Mouse (Mus musculus) c-Kit-positive CD71-positive TER-119-negative erythroid progenitor cells, embryonic 14.5 days (primary cell): ENCODE results near the gene Lefty1.
A peak's percentile ranks its signal among the peaks of the same experiment; 100 is the strongest.
"Not testable (repeated sequence)": the region's sequence is repeated elsewhere in the genome, so short reads cannot be mapped to it uniquely, and the experiment has no call there.

Experiments
- DNase-seq: peaks from one replicate; pipeline ENCODE4 v3.0.0-alpha.2; 2013; ENCODE audit warnings: low read depth

The Lefty1 gene

GRCm38 (mm10) chr1:180922273-180923048, 12.4 kb upstream of the Lefty1 start:
- no peak for DNase-seq

GRCm38 (mm10) chr1:180924737-180925136, 10.1 kb upstream of the Lefty1 start:
- no peak for DNase-seq

DNA sequence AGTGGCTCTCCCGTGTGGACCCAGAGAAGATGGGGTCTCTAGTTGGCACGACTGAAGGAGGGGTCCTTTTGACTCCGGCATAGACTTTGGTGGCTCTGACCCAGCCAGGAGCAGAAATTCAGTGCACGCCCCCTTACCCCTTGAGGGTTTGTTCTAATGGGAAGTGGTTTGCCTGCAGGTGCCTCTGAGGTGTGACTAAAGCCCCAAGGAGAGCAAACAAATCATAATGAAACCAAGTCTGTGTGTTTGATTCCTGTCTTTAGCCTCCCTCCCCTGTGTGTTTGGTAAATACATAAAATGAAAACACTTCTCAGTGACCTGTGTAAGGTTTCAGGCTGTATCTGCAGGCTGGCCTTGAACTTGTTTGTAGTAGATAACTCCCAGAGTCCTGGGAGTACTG, 8.5 kb upstream of the Lefty1 start:
- no peak for DNase-seq

GRCm38 (mm10) chr1:180929599-180929998, 5.2 kb upstream of the Lefty1 start:
- no peak for DNase-seq

GRCm38 (mm10) chr1:180931106-180931505, 3.7 kb upstream of the Lefty1 start:
- DNase-seq: no peak

DNA sequence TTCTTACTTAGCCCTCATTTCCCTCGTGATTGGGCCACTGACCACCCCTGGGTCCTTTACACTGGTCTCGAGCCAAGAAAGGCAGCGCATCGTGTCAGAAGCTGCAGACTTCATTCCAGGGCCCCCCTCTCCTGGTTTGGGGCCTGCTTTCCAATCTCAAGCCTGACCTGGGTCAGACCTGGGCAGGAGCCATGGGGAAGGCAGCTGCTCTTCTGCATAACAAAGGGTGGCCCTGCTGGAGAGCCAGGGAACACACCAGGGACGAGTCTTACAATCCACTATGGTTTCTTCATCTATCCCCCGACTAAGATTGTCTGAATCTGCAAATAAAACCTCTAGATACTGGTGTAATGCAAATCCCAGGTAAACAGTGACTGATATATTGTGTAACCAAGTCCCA, 1.2 kb upstream of the Lefty1 start:
- DNase-seq: no peak

GRCm38 (mm10) chr1:180936610-180937398, 2.0 kb downstream of the Lefty1 start:
- DNase-seq: not testable (repeated sequence)

DNA sequence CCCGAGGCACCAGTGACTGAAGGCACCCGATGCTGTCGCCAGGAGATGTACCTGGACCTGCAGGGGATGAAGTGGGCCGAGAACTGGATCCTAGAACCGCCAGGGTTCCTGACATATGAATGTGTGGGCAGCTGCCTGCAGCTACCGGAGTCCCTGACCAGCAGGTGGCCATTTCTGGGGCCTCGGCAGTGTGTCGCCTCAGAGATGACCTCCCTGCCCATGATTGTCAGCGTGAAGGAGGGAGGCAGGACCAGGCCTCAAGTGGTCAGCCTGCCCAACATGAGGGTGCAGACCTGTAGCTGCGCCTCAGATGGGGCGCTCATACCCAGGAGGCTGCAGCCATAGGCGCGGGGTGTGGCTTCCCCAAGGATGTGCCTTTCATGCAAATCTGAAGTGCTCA, 2.8 kb downstream of the Lefty1 start:
- not testable (repeated sequence) for DNase-seq

DNA sequence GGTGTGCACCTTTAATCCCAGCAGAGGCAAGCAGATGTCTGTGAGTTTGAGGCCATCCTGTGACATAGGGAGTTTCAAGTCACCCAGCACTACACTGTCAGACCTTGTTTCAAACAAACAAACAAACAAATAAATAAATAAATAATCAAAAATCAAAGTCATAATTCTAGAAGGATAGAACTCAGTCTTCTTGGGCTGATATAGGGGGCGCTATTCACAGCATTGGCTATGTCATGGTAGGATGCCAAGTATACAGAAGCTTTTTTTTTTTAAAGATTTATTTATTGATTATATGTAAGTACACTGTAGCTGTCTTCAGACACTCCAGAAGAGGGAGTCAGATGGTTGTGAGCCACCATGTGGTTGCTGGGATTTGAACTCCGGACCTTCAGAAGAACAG, 4.0 kb downstream of the Lefty1 start:
- not testable (repeated sequence) for DNase-seq

GRCm38 (mm10) chr1:180940776-180941460, 6.1 kb downstream of the Lefty1 start:
- no peak for DNase-seq

- no peak for DNase-seq
Measured at GRCm38 (mm10) chr1:180941726-180942125, 6.9 kb downstream of the Lefty1 start.

- peak; percentile 51 for DNase-seq
Measured at GRCm38 (mm10) chr1:180942166-180943031, 7.6 kb downstream of the Lefty1 start, which contains the start of gene Tmem63a. Gene Tmem63a (plus strand): TSS chr1:180942344.

DNA sequence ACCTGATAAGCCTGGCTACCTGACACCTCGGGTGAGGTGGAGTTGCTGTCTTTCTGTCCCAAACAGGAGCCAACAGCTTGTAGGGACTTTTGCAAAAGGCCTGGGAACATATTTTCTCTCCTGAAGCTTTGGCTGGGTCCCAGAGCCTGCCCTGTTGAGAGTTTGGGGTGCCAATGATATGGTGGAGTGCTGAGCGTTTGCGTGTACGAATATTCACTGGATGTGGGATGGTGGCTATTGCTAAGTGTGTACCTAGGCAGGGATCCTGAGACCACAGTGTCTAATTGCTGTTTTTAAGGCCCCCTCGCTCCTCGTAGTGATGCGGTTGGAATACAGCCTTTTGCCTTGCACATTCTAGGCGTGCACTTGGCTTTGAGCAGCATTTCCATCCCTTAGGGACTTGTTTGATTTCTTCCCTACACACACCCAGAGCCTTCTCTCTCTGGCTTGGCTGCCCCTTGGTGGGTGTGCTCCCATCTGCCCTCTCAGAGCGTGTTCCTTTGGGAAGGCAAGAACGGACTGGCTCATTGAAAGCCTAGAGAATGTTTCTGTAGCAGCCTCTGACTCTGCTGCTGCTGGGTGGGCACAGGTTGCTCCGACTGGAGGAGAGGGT, 8.3 kb downstream of the Lefty1 start:
- peak; percentile 28 for DNase-seq

DNA sequence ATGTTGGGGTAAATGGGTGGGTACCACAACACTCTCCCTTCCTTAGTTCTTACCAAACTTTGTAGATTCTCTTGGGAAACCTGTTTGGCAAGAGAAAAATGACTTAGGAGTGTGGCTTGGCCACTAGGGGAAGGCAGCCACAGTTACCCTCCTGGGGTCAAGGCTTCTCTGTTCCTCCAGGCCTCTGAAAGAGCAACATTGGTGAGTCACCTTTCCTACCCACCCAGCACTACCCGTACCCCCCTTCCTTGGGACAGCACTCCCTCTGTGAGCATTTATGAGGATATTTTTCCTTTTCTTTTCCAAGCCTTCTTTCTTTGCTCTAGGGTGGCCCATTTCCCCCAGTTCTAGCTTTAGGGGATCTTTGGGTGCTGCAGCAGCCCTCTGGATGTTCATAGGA, 9.1 kb downstream of the Lefty1 start:
- no peak for DNase-seq

DNA sequence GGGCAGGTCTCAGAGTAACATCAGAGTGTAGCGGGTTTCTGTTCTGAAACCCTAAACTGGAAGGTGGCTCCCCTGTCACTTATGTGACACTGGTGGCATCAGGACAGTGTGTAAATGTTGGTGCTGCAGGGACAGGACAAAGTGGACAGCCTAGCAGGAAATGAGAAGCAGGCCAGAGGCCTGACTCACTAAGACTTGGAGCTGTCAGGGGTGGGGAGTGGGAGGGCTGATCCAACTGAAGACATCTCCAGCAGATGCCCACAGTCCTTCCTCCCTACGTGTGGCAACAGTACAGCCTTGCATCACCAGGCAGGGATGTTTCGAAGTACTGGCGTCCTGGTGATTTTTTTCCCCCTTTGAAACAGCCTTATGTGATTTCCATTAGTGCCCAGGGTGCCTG, 9.7 kb downstream of the Lefty1 start:
- DNase-seq: no peak

- peak; percentile 67 for DNase-seq
Measured at GRCm38 (mm10) chr1:180945001-180945980, 10.5 kb downstream of the Lefty1 start.

DNA sequence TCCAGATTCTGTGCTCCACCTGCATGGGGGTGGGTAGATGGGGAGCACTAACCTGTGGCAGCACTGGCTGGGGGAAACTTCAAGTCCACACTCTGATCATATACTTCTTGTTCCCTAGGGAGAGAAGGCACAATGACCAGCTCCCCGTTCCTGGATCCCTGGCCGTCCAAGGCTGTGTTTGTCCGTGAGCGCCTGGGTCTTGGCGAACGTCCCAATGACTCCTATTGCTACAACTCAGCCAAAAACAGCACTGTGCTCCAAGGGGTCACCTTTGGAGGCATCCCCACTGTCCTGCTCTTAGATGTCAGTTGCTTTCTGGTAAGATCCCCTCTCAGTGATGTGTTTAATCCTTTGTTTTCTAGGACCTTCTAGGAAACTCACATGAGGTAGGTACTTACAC, 11.6 kb downstream of the Lefty1 start:
- DNase-seq: no peak

DNA sequence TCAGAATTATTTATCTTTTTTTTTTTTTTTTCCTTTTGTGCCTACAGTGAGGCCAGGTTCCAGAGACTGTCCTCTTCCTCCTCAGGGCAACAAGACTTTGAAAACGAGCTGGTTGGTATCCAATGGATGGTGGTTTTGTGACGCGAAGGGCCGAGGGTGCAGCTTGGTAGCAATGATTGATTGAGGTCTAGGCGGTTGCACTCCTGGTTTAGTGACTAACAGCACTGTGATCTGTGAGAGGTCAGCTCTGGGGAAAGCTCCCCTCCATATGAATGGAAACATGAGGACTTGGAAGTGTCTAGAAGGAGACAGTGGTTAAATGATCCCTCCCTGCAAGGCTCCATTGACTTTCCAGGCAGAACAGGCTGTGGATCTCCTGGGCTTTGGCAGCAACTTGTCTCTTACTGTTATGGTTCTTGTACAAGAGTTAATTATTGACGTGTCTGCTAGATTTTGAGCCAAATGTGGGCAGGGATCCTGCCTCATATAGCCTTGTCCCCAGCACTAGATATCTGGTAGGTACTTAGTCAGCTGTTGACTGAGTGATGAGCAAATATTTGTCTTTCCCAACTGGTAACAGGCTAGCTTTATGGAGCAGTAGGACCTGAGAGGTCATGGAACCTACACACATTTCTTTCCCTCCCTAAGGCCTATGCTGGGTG, 17.4 kb downstream of the Lefty1 start:
- no peak for DNase-seq

DNA sequence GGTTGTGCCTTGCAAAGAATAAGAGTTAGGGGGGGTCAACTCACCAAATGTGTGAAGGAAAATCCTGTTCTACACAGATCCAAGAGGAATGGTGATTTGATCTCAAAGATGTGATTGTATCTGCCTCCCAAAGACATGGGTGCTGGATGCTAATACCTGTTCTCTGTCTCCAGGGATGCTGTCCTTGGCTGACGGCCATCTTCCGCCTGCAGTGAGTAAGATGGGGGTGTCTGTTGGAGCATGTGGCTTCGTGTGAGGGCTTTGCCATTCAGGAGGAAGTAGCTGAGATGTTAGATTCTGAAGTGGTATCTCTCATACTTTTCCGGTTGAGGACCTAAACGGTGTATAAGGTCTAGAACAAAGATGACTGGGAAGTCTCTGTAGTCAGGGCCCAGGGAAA, 18.0 kb downstream of the Lefty1 start:
- no peak for DNase-seq

DNA sequence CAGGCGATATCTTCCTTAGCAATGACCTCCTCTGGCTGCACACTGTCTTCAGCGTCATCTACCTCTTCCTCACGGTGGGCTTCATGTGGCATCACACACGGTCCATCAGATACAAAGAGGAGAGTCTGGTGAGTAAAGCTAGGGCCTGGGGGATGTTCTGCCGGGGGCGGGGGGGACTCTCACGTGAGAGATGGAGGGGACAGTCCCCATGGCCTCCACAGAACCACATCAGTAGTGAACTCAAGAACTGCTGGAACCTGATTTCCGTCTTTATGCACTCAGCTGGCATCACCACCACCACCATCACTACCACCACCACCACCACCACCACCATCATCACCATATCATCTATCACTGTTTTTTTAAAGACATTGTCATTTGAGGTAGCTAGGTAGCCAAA, 21.6 kb downstream of the Lefty1 start:
- DNase-seq: no peak
